Mouse (Mus musculus) lung, postnatal 25 days (tissue): ENCODE results near the gene Gabarapl2.
A peak's percentile ranks its signal among the peaks of the same experiment; 100 is the strongest.

Experiments used
- DNase-seq: peaks from one replicate; pipeline ENCODE4 v3.0.0; 2022; ENCODE audit warnings: low spot score

Gabarapl2 gene

DNA sequence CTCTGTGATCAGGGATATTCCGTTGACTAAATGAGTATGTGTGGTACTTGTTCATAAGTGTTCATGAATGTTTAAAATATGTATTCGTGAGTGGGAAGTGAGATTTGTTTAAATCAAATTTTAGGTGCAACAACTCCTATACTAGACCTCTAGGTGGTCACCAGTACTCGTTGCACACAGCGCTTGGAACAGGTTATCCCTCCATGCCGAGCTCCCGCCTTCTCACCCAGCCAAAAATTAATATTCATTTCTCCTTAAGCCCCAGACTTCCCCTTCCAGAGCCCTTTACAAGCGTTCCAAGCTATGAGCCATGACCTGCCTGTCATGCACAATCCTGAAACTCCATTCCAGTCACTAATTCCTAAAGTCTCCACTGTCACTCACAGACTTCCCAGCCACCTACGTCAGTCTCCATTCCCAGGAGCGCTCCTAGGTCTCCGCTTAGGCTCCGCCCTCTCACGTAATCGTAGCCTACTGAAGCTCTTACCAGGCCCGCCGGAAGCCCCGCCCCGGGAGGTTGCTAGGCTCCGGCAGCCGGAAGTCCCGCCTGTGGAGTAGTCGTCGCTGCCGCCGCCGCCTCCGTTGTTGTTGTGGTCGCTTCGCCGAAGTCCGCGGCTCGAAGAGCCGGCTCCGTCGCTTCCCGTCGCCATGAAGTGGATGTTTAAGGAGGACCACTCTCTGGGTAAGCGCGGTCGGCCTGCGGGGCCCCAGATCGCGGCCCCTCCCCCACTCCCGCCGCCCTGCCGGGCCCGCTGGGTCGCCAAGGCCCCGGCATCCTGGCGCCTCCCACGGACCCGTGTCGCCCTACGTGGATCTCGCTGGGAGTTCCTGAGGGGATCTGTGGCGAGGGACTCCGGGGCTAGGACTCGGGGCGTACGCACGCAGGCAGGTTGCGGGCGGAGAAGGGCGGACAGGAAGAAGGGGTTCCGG lies at the start of gene Gabarapl2:
TSS of gene Gabarapl2 (plus strand) at position 533 of the 930 bp plus-strand sequence.
- DNase-seq = peak; percentile 99

DNA sequence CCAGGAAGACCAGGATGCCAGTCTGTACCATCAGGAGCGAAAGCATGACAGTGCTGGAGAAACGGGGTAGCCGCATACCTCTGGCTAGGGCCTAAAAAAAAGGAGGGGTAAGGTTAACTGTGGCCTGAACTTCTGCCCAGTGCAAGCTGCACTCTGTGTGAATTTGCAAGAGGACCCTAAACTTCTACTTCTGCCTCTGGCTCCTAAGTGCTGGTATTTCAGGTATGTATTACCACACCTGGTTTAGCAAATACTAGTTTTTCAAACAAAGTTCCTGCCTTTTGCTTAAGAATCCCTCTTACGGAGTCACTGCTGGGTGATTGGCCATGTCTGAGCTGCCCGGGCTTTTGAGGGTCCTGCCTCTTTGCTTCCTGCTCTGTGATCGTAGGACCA lies 49.6 kb upstream of the Gabarapl2 start:
- no peak for DNase-seq

GRCm38 (mm10) chr8:111891983-111892382 lies 48.5 kb upstream of the Gabarapl2 start:
- no peak for DNase-seq

DNA sequence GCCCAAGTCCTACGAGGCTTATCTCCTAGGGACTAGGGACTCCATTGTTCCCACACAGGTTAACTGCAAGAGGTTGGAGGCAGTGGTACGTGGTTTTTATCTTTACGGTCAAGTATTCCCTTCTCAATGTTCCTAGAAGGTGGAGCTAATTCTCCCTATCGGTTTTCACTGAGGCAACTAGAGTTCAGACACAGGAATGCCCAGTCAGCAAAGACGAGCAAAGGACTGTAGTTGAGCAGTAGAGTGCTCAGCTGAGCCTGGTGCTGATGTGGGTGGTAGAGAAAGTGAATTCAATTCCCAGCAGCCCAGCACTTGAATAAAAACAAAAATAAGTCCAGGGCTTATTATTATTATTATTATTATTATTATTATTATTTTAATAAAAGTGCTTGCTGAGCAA lies 47.9 kb upstream of the Gabarapl2 start:
- DNase-seq = no peak

- DNase-seq = no peak
Observed at GRCm38 (mm10) chr8:111894955-111895354, 45.5 kb upstream of the Gabarapl2 start.

- DNase-seq = no peak
Observed at GRCm38 (mm10) chr8:111898586-111898985, 41.9 kb upstream of the Gabarapl2 start.

DNA sequence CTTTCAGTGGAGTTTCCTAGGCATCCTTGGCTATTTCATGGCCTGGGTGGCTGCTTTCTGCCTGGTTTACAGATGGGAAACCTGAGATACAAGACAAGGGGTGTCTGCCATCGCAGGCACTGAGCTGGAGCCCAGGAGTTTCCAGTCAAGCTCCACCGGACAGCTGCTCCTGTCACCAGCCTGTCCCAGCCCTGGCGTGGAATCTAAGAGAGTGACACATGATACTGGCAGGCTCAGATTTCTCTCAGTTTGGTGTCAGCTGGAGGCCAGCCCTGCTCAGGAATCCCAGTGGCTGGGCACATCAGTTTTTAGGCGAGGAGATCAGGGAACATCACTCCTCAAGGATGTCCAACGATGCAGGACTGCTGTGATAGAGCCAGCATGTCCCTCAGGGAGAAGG lies 38.4 kb upstream of the Gabarapl2 start:
- no peak for DNase-seq

DNA sequence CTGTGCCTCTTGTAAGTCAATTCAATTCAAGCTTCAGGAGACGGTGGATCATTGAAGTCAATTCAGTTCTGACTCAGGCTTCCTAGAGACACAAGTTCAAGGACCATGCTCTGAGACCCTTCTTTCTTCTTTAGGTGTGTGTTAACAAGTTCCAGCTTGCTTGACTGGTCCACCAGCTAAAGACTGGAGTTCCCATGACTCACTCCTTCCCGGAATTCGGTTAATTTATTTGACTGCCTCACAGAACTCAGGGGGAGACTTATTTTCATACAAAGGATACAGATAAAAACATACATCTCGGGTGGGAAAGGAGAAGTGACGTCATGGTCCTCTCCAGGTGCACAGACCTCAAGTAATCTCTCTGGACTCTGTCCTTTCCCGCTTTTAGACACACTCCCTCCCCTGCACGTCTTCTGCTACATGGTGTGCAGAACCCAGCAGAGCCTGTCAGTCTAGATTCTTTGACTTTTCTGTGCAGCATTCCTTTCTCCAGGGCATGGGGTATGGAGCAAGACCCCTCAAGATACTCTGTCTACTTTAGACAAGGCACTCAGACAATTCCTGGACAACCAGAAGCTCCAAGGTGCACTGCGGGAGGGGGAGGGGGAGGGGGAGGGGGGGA lies 34.9 kb upstream of the Gabarapl2 start:
- DNase-seq = no peak

- DNase-seq = no peak
Observed at GRCm38 (mm10) chr8:111909621-111910450, 30.7 kb upstream of the Gabarapl2 start, which contains the start of gene Chst5. Gene Chst5, minus strand, starts transcription at chr8:111910447.

DNA sequence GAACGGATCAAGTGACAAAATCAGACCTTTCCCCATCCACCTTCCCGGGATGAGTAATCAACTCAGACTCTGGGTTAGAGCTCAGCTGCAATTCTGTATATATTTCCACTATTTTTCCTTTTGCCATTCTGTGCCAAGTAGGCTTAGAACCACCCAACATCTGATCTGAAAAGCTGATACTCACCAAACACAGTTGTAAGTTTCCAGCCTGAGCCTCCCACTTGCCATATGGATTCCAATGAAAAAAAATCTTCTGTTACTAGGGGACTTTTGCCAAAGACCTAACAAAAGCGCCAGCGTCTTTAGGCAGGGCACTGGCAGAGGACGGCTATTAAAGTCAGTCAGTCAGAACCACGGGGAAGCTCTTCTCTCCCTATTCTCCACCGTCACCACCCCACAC lies 28.9 kb upstream of the Gabarapl2 start:
- no peak for DNase-seq

- DNase-seq = no peak
Observed at GRCm38 (mm10) chr8:111912860-111913432, 27.6 kb upstream of the Gabarapl2 start.

DNA sequence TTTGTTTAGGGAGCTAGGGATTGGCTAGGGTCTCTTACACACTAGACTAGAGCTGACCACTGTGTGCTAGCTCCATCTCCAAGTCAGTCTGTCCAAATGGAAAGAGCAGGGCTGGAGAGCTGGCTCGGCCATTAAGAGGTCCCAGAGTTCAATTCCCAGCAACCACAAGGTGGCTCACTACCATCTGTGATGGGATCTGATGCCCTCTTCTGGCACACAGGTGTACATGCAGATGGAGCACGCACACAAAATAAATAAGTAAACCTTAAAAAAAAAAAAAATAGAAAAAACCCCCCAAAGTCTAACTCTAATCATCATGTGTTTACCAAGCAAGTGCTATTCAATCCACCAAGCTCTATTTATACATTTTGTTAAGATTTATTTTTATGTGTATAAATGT lies 20.8 kb upstream of the Gabarapl2 start:
- no peak for DNase-seq

GRCm38 (mm10) chr8:111920971-111921370 lies 19.5 kb upstream of the Gabarapl2 start:
- no peak for DNase-seq

GRCm38 (mm10) chr8:111923383-111923804 lies 17.1 kb upstream of the Gabarapl2 start:
- DNase-seq = peak; percentile 77

DNA sequence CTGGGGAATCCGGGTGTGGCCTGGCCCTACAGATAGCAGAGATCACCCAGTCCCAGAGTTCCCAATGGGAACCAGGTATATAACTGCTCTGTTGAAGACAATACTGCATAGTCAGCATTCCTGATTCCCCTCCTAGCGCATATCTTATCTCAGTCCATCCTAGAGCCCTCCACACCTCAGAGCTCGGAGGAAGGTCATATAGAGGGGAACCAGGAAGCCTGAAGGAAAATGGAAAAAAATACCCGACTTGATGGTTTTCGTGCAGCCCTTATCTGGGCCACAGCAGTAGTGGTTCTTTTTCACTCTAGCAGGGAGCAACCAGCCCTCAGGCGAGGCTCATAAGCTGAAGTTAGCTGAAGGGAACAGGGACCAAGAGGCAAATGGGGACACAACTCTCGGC lies 15.5 kb upstream of the Gabarapl2 start:
- no peak for DNase-seq

GRCm38 (mm10) chr8:111929648-111930344 lies 10.7 kb upstream of the Gabarapl2 start:
- no peak for DNase-seq

GRCm38 (mm10) chr8:111931721-111932120 lies 8.8 kb upstream of the Gabarapl2 start:
- no peak for DNase-seq

DNA sequence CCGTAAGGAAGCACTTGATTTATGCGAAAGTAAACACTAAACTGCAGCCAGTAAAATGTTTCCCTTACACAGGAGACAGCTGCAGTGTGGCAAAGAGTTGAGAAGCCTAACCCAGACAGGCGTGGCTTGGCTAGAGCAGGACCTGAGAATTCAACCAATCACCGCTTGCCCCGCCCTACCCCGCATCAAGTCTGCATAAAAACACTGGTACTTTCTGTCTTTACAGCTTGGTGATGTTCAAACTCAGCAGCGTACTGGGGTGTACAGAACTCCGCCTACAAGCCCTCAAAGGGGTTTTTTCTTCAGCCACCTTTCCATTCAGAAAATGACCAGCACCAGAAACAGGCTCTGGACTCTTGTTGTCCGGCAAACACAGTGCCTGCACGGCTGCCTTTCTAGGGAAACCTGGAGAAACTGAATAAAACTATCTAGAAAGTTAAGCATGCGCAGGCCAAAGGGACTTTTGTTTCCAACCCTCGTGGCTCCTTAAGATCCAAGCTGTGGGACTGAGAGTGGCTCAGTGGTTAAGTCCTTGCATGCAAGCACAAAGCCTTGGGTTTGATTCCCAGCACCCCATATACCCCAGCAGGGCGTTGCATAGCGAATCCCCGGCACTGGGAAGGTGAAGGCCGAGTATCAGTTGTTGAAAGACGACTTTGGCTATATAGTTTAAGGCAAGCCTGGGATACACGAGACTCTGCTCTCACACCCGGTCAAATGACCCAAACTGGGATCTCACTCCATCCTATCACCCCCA lies 7.7 kb upstream of the Gabarapl2 start:
- DNase-seq = peak; percentile 66

DNA sequence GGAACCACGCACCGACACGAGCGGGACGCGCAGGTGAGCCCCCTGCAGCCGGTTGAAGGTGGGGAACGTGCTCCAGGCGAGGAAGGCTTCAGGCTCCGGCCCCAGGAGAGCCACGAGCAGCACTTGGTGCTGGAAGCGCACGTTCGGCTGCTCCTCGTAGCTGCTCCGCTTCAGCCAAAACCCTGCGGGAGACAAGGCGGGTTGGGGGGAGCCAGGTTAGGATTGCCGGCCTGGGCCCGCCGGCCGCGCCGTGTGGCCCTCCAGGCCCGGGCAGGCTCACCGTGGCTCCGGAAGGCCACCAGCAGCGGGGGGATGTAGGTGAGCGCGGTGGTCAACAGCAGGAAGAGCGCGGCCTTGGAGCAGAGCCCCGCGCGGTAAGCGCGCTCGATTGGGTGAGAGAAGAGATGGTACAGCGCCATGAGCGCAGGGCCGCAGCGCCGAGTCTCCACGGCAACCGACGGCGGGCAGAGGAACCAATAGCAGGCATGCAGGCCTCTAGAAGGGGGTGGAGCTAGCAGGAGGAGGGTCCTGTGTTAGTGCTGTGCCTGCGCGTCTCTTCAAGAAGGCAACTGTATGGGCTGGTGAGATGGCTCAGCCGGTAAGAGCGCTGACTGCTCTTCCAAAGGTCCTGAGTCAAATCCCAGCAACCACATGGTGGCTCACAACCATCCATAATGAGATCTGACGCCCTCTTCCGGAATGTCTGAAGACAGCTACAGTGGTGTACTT lies 7.0 kb upstream of the Gabarapl2 start, which contains the start of gene Tmem231:
TSS of gene Tmem231 (minus strand) at position 534 of the 729 bp plus-strand sequence.
- DNase-seq = peak; percentile 93

DNA sequence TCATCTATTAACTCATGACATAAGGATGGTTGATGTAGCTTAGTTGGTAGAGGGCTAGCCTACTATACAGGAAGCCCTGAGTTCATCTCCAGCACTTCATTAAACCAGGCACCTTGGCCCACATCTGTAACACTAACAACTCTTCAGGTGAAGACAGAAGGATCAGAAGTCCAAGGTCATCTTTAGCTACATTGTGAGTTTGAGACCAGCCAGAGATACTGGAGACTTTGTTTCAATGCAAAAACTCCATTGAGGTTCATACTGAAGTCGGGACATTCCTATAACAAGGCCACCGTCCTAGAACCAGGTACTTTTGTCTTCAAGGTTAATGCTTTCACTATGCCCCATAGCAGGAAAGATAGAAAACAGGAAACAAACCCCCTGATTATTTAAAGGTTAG lies 6.3 kb upstream of the Gabarapl2 start:
- no peak for DNase-seq
